ENCODE assay signal across 16 mouse cellular contexts in genomic region chr17:83125057-83125456, GRCm38 (mm10).
A peak's percentile ranks its signal among the peaks of the same experiment; 100 is the strongest.
DNase-seq lines count a peak whose midpoint lies in the region; ATAC-seq and TF ChIP-seq lines count a peak whose summit lies in the region.
"Had no signal": no experiment of that assay in that cellular context is flagged by ENCODE, and none has a peak within 500 bp of the region (broad histone marks: within the 10 kb centered on the region; RNA-seq: fewer than 3 reads in every experiment).

No protein-coding gene starts in this region.

- H3K4me2 ChIP-seq in heart, embryonic 16.5 days (ENCODE audit: low read depth, low read length), result no peak overlapping the region
- no peak overlapping the region for H3K4me2 ChIP-seq in kidney, embryonic 15.5 days
- H3K4me2 ChIP-seq in embryonic facial prominence, embryonic 12.5 days (replicated peaks), result no peak overlapping the region
- no peak overlapping the region for H3K4me2 ChIP-seq in limb, embryonic 14.5 days (replicated peaks; ENCODE audit: low read depth, low read length, severe bottlenecking)
- H3K4me2 ChIP-seq: midbrain, embryonic 15.5 days had no signal

- no peak for TF ChIP-seq POLR2A in limb, embryonic 14.5 days (IDR thresholded peaks at IDR 0.05; ENCODE audit: borderline replicate concordance, extremely low read depth, insufficient read depth, insufficient read length)

- no peaks in the 10 kb centered on the region for H3K9me3 ChIP-seq in heart, embryonic 16.5 days (replicated peaks; ENCODE audit: control insufficient read depth, low read length)
- no peaks in the 10 kb centered on the region for H3K9me3 ChIP-seq in kidney, embryonic 15.5 days (replicated peaks)
- no peaks in the 10 kb centered on the region for H3K9me3 ChIP-seq in embryonic facial prominence, embryonic 12.5 days
- no peaks in the 10 kb centered on the region for H3K9me3 ChIP-seq in limb, embryonic 14.5 days (ENCODE audit: control insufficient read depth, low read length)
- H3K9me3 ChIP-seq: midbrain, embryonic 15.5 days had no signal

- DNase-seq in heart, adult 8-10 months (ENCODE audit: low spot score), result no peak
- DNase-seq in kidney, postnatal 36 days, result no peak
- peak; percentile 63 for DNase-seq in limb, embryonic 14.5 days (ENCODE audit: low spot score)
- DNase-seq in layer of hippocampus, adult 9-11 months, result no peak
- DNase-seq: adrenal gland, postnatal 36 days; cerebellum, adult 8-10 months; gastrocnemius, postnatal 10 days; kidney, adult 8-10 months; left cerebral cortex, postnatal 4 days; thymus, postnatal 14 days had no signal

- H3K4me1 ChIP-seq in heart, embryonic 16.5 days (ENCODE audit: control insufficient read depth, insufficient read depth, low read length), result peaks cover 43% of the 10 kb centered on the region
- peaks cover 86% of the 10 kb centered on the region for H3K4me1 ChIP-seq in kidney, embryonic 15.5 days
- H3K4me1 ChIP-seq in embryonic facial prominence, embryonic 12.5 days, result peaks cover 61% of the 10 kb centered on the region
- H3K4me1 ChIP-seq in limb, embryonic 14.5 days (ENCODE audit: control insufficient read depth, insufficient read depth, low read length), result peaks cover 44% of the 10 kb centered on the region

- ATAC-seq in heart, embryonic 16.5 days (replicated peaks; ENCODE audit: extremely low read depth, insufficient read depth, low FRiP score), result no peak
- ATAC-seq in kidney, embryonic 15.5 days (replicated peaks; ENCODE audit: low FRiP score), result no peak
- ATAC-seq in embryonic facial prominence, embryonic 12.5 days (ENCODE audit: insufficient number of reproducible peaks, insufficient read depth, low FRiP score, low TSS enrichment), result no peak
- ATAC-seq in limb, embryonic 14.5 days (ENCODE audit: low FRiP score, low read depth), result peak; percentile 54
- ATAC-seq: lung, postnatal 0 days; midbrain, embryonic 15.5 days had no signal

- no peaks in the 10 kb centered on the region for H3K27me3 ChIP-seq in heart, embryonic 16.5 days (ENCODE audit: control insufficient read depth, insufficient read depth, low read length)
- H3K27me3 ChIP-seq in kidney, embryonic 15.5 days, result no peaks in the 10 kb centered on the region
- H3K27me3 ChIP-seq in embryonic facial prominence, embryonic 12.5 days, result 0 out of 2 replicates have a peak, but pooled peaks cover 3% of the 10 kb centered on the region
- peaks cover 22% of the 10 kb centered on the region; the same call in 1 of the 2 replicates for H3K27me3 ChIP-seq in limb, embryonic 14.5 days (ENCODE audit: control insufficient read depth, insufficient read depth, low read length)
- H3K27me3 ChIP-seq: midbrain, embryonic 15.5 days had no signal

- H3K9ac ChIP-seq in heart, embryonic 16.5 days (ENCODE audit: low read length), result no peak overlapping the region
- no peak overlapping the region for H3K9ac ChIP-seq in kidney, embryonic 15.5 days
- H3K9ac ChIP-seq in embryonic facial prominence, embryonic 12.5 days, result no peak overlapping the region
- no peak overlapping the region for H3K9ac ChIP-seq in limb, embryonic 14.5 days (ENCODE audit: low read depth, low read length, severe bottlenecking)
- H3K9ac ChIP-seq: liver, embryonic 14.5 days; midbrain, embryonic 15.5 days had no signal

- H3K27ac ChIP-seq in heart, embryonic 16.5 days (ENCODE audit: low read length), result peak overlapping the region; percentile 37
- H3K27ac ChIP-seq in kidney, embryonic 15.5 days, result peak overlapping the region; percentile 57
- H3K27ac ChIP-seq in embryonic facial prominence, embryonic 12.5 days, result peak overlapping the region; percentile 37; the same call in 1 of the 2 replicates
- H3K27ac ChIP-seq in limb, embryonic 14.5 days (replicated peaks; ENCODE audit: low read depth, low read length), result peak overlapping the region; percentile 70; the same call in 1 of the 2 replicates
- H3K27ac ChIP-seq: liver, embryonic 14.5 days; midbrain, embryonic 15.5 days had no signal

- no peaks in the 10 kb centered on the region for H3K36me3 ChIP-seq in heart, embryonic 16.5 days (ENCODE audit: control insufficient read depth, insufficient read depth)
- no peaks in the 10 kb centered on the region for H3K36me3 ChIP-seq in kidney, embryonic 15.5 days
- no peaks in the 10 kb centered on the region for H3K36me3 ChIP-seq in embryonic facial prominence, embryonic 12.5 days
- H3K36me3 ChIP-seq in limb, embryonic 14.5 days (ENCODE audit: control insufficient read depth, insufficient read depth, low read length), result no peaks in the 10 kb centered on the region
- H3K36me3 ChIP-seq: midbrain, embryonic 15.5 days had no signal

- no peak overlapping the region for H3K4me3 ChIP-seq in heart, embryonic 16.5 days (ENCODE audit: low read length)
- H3K4me3 ChIP-seq in kidney, embryonic 15.5 days (replicated peaks), result no peak overlapping the region
- no peak overlapping the region for H3K4me3 ChIP-seq in embryonic facial prominence, embryonic 12.5 days
- no peak overlapping the region for H3K4me3 ChIP-seq in limb, embryonic 14.5 days (replicated peaks; ENCODE audit: low read length)
- H3K4me3 ChIP-seq: midbrain, embryonic 15.5 days had no signal
